Mouse (Mus musculus) olfactory bulb, adult 2 months (tissue): Measurements from ENCODE around the gene Cep41.

ENCODE experiments used
- CTCF ChIP-seq: fragments of 200-500 bp; IDR thresholded peaks from 2 replicates; pipeline ENCODE4 v1.5.1; 2012; ENCODE audit warnings: low read depth, mild to moderate bottlenecking, low read length, moderate library complexity; ENCODE audit not compliant: insufficient read depth
- POLR2A ChIP-seq: fragments of 200-500 bp; IDR thresholded peaks from 2 replicates; pipeline ENCODE4 v1.6.1; 2012; ENCODE audit warnings: mild to moderate bottlenecking, low read depth, low read length, moderate library complexity; ENCODE audit not compliant: insufficient read depth

- TF ChIP-seq POLR2A (no peak), CTCF (no peak)
These were observed 20.3 kb upstream of the Cep41 start for GRCm38 (mm10) chr6:30713896-30714295.
